Mouse (Mus musculus) cortical plate, adult 2 months (tissue): ENCODE results near the gene Sorbs2.

Source experiments
- CTCF ChIP-seq: fragments of 200-500 bp; IDR thresholded peaks from 2 replicates; pipeline ENCODE4 v1.5.1; 2011; ENCODE audit warnings: mild to moderate bottlenecking, control low read depth, low read length; ENCODE audit not compliant: insufficient read depth; ENCODE audit errors: extremely low read depth
- POLR2A ChIP-seq: fragments of 200-500 bp; IDR thresholded peaks from 2 replicates; pipeline ENCODE4 v1.6.1; 2011; ENCODE audit warnings: mild to moderate bottlenecking, low read length, control low read depth; ENCODE audit not compliant: insufficient read depth; ENCODE audit errors: extremely low read depth

GRCm38 (mm10) chr8:45607012-45607411 is 99.4 kb downstream of the Sorbs2 start:
- no peak for TF ChIP-seq POLR2A
- no peak for TF ChIP-seq CTCF
